Mouse (Mus musculus): ENCODE results near the gene Gm2026.
"Not testable (repeated sequence)": the region's sequence is repeated elsewhere in the genome, so short reads cannot be mapped to it uniquely, and the experiment has no call there.

Gm2026 gene

DNA sequence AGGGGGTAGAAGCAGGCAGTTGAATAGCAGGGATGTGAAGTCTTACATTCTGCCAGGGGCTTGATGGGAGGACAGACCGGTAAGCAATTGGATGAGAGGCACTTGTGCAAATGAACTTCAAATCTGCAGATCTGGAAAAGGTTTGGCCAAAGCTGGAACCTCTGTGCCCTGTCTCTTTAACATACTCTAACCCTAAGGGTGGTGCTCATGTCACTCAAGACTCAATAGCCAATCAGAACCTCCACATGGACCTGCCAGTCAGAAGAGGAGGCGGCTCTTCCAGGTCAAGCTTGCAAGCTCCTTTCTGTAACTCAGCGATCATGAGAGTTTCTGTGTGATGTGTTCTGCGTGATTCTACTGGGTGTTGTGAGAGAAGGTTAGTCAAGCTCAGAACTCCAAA, at the start of gene Gm2026:
Gene Gm2026, plus strand, starts transcription at position 301 of the 400 bp plus-strand sequence.
- not testable (repeated sequence) for DNase-seq (ENCODE audit: low read depth, low spot score)

GRCm38 (mm10) chr2:175931000-175931399, 34.1 kb upstream of the Gm2026 start, which contains the start of gene Zfp966:
Zfp966 (minus strand) TSS chr2:175931100.
- DNase-seq (ENCODE audit: low read depth, low spot score) = not testable (repeated sequence)

Data from brain, adult 2 months (tissue).